Mouse (Mus musculus): Measurements from ENCODE around the gene Agpat3. TPM values are rescaled to one million over a fixed set of nuclear protein-coding genes. Genes with fewer than 3 reads are reported as not detected.

Gene Agpat3
- polyA plus RNA-seq, 1 experiment from 2014 or later, result 32.8 TPM

- Histone ChIP-seq H3K9me3 (no peaks in the 10 kb centered on the region), H3K4me1 (no peaks in the 10 kb centered on the region), H3K36me3 (replicated peaks) (peaks cover 31% of the 10 kb centered on the region), H3K4me3 (no peak overlapping the region), H3K27me3 (replicated peaks; ENCODE audit: low read depth, poor library complexity, severe bottlenecking) (no peaks in the 10 kb centered on the region), H3K27ac (replicated peaks) (no peak overlapping the region)
- 93% methylated on average over 6 of the region's 6 CpGs for WGBS
- no peak for DNase-seq (ENCODE audit: low spot score)
These were observed 118.5 kb downstream of the Agpat3 start for GRCm38 (mm10) chr10:78233756-78234155.

GRCm38 (mm10) chr10:78233161-78233560, 119.1 kb downstream of the Agpat3 start:
- H3K36me3 ChIP-seq (replicated peaks), result peaks cover 33% of the 10 kb centered on the region
- DNase-seq (ENCODE audit: low spot score), result no peak
- no peaks in the 10 kb centered on the region for H3K4me1 ChIP-seq
- WGBS, result 91% methylated on average over 5 of the region's 5 CpGs
- no peaks in the 10 kb centered on the region for H3K27me3 ChIP-seq (replicated peaks; ENCODE audit: low read depth, poor library complexity, severe bottlenecking)
- no peak overlapping the region for H3K27ac ChIP-seq (replicated peaks)
- no peak overlapping the region for H3K4me3 ChIP-seq
- H3K9me3 ChIP-seq, result no peaks in the 10 kb centered on the region

DNA sequence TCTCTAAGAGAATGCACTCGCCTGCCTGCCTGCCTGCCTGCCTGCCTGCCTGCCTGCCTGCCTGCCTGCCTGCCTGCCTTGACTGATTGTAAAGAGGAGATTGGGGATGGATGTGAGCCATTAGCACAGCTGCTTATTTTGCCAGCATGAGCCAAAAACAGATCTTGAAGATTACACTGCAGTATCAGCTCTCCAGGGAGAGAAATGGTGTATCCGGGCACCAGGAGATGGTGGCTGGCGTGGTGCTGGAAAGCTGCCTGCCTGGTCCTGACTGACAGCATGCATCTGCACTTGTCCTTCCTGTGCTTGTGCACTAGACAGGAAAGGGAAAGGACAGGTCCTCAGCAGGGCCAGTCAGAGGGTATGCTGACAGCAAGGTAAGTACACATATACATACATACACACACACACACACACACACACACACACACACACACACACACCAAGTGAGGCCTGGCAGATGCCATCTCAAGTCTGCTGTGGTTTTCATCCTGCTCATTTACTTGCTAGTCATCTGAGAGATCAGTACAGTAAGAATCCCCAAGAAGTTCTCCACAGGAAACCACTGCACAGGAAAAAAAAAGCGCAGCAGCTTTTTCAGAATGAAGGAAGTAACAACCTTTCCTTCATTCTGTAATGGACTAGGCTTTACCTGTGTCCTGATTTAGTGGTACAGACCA, 119.8 kb downstream of the Agpat3 start:
- Histone ChIP-seq H3K4me3 (no peak overlapping the region), H3K27me3 (replicated peaks; ENCODE audit: low read depth, poor library complexity, severe bottlenecking) (no peaks in the 10 kb centered on the region), H3K36me3 (replicated peaks) (peaks cover 39% of the 10 kb centered on the region), H3K4me1 (no peaks in the 10 kb centered on the region), H3K9me3 (no peaks in the 10 kb centered on the region), H3K27ac (replicated peaks) (no peak overlapping the region)
- no peak for DNase-seq (ENCODE audit: low spot score)
- WGBS, result 85% methylated on average over 4 of the region's 4 CpGs

DNA sequence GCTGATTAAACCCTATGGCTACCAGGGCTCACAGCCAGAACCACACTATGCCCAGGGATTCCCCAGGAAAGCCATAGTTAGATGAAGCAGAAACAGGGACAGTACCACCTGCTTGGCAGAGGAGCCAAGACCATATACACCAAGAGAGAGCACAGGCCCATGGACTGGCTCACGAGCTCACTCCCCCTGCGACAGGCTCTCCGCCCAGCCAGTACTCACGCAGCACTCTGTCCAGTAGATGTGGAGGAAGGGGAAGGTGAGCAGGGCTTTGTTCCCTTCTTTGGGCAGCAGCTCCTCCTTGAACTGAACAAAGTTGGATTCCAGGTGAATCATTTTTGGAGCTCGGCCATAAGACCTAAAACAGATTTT, 123.7 kb downstream of the Agpat3 start:
- Histone ChIP-seq H3K4me3 (no peak overlapping the region), H3K36me3 (replicated peaks) (peaks cover 50% of the 10 kb centered on the region)

GRCm38 (mm10) chr10:78227875-78228559, 124.3 kb downstream of the Agpat3 start:
- H3K27me3 ChIP-seq (replicated peaks; ENCODE audit: low read depth, poor library complexity, severe bottlenecking), result no peaks in the 10 kb centered on the region
- no peak for DNase-seq (ENCODE audit: low spot score)
- no peaks in the 10 kb centered on the region for H3K9me3 ChIP-seq
- H3K27ac ChIP-seq (replicated peaks), result no peak overlapping the region
- H3K36me3 ChIP-seq (replicated peaks), result peaks cover 50% of the 10 kb centered on the region
- H3K4me3 ChIP-seq, result no peak overlapping the region
- WGBS, result 92% methylated on average over 8 of the region's 8 CpGs
- no peaks in the 10 kb centered on the region for H3K4me1 ChIP-seq

More for the DNA sequence above, 123.7 kb downstream of the Agpat3 start:
- 90% methylated on average over 5 of the region's 5 CpGs for WGBS
- no peak for DNase-seq (ENCODE audit: low spot score)
- no peaks in the 10 kb centered on the region for H3K4me1 ChIP-seq
- no peaks in the 10 kb centered on the region for H3K9me3 ChIP-seq
- no peak overlapping the region for H3K27ac ChIP-seq (replicated peaks)
- no peaks in the 10 kb centered on the region for H3K27me3 ChIP-seq (replicated peaks; ENCODE audit: low read depth, poor library complexity, severe bottlenecking)

DNA sequence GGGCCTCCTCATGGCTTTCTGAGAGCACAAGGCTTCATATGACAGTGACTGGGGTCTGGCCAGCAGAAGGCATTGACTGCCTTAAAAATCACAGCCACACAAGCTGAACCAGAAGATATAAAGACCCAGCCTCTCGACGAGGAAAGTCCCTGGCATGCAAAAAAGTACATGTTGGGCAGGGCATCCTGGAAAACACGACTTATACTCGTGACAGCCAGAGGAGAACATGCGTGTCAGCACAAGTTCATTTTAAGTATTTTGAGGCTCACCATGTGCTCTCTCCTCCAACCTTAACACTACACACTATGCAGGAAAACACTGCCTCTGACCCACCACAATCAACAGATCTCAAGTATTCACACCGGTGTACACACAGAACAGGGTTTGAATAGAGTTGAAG, 128.2 kb downstream of the Agpat3 start:
- Histone ChIP-seq H3K4me1 (no peaks in the 10 kb centered on the region), H3K27me3 (replicated peaks; ENCODE audit: low read depth, poor library complexity, severe bottlenecking) (no peaks in the 10 kb centered on the region), H3K36me3 (replicated peaks) (peaks cover 61% of the 10 kb centered on the region), H3K9me3 (no peaks in the 10 kb centered on the region), H3K4me3 (no peak overlapping the region), H3K27ac (replicated peaks) (no peak overlapping the region)
- DNase-seq (ENCODE audit: low spot score), result no peak
- WGBS, result 88% methylated on average over 6 of the region's 6 CpGs

GRCm38 (mm10) chr10:78222908-78223307, 129.4 kb downstream of the Agpat3 start:
- Histone ChIP-seq H3K27ac (replicated peaks) (no peak overlapping the region), H3K4me1 (no peaks in the 10 kb centered on the region), H3K9me3 (no peaks in the 10 kb centered on the region), H3K4me3 (no peak overlapping the region), H3K36me3 (replicated peaks) (peaks cover 61% of the 10 kb centered on the region), H3K27me3 (replicated peaks; ENCODE audit: low read depth, poor library complexity, severe bottlenecking) (no peaks in the 10 kb centered on the region)
- WGBS, result 82% methylated on average over 4 of the region's 4 CpGs
- DNase-seq (ENCODE audit: low spot score), result no peak

DNA sequence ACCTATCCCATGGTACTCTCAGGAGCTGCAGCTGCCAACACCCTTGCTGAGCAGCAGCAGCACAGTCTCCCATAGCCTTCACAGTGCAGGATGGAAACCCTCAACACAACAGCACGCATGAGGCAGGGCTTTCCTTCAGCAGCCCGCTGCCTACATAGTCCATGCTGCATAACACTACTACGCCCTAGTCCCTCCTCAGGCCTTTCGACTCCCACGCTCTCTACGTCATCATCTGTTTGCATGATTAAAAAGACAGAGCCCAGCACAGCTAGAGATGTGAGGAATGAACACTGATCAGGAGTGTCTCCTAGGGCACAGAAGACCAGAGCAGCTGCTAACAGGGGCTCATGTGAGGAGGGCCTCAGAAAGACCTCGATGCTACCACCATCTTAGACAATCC, 131.0 kb downstream of the Agpat3 start:
- no peak for DNase-seq (ENCODE audit: low spot score)
- Histone ChIP-seq H3K4me1 (no peaks in the 10 kb centered on the region), H3K4me3 (no peak overlapping the region), H3K27ac (replicated peaks) (no peak overlapping the region), H3K36me3 (replicated peaks) (peaks cover 65% of the 10 kb centered on the region), H3K9me3 (no peaks in the 10 kb centered on the region), H3K27me3 (replicated peaks; ENCODE audit: low read depth, poor library complexity, severe bottlenecking) (no peaks in the 10 kb centered on the region)
- WGBS, result 95% methylated on average over 7 of the region's 7 CpGs

DNA sequence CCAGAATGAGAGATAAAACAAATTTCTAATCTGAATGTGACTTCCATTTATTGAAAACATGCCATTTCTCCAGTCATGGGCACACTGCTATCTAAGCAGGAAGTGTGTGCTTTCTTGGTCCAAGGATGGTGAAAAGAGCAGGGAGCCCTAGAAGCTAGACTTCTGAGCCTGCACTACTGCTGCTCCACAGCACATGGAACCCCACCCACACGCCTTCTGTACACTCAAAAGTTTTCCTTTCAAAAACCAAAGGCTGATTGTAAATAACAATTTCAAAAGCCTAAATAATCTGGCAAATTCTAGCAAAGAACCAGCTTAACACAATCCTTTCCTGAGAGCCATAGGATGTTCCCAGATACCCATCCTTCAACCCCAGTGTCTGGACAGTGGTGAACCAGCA, 132.8 kb downstream of the Agpat3 start:
- Histone ChIP-seq H3K4me1 (no peaks in the 10 kb centered on the region), H3K4me3 (no peak overlapping the region), H3K27ac (replicated peaks) (no peak overlapping the region), H3K36me3 (replicated peaks) (peaks cover 77% of the 10 kb centered on the region), H3K27me3 (replicated peaks; ENCODE audit: low read depth, poor library complexity, severe bottlenecking) (no peaks in the 10 kb centered on the region), H3K9me3 (no peaks in the 10 kb centered on the region)
- no peak for DNase-seq (ENCODE audit: low spot score)
- 95% methylated on average over 1 of the region's 1 CpGs for WGBS

Small RNAs within 50 kb of the gene (microRNA-seq; reads per million reads assigned to microRNA genes)
- not detected for gene Mir7659

Other genes with a start within 250 kb of the Agpat3 start
- 17.0 and 17.6 TPM in 2 replicates for gene D10Jhu81e, start 182.7 kb downstream of the Agpat3 start, polyA plus RNA-seq (2016; fragmentation: Nextera tagmentation; extraction: Ambion mirVana)
- gene Pwp2, start 167.3 kb downstream of the Agpat3 start, polyA plus RNA-seq (2016; fragmentation: Nextera tagmentation; extraction: Ambion mirVana), result 32.1 and 35.3 TPM in 2 replicates
- gene Trappc10, start 107.8 kb downstream of the Agpat3 start, polyA plus RNA-seq (2016; fragmentation: Nextera tagmentation; extraction: Ambion mirVana), result 8.1 and 10.2 TPM in 2 replicates
- 358 and 365 TPM in 2 replicates for gene Rrp1, start 60.6 kb upstream of the Agpat3 start, polyA plus RNA-seq (2016; fragmentation: Nextera tagmentation; extraction: Ambion mirVana)
- 142 and 149 TPM in 2 replicates for gene Cstb, start 73.2 kb upstream of the Agpat3 start, polyA plus RNA-seq (2016; fragmentation: Nextera tagmentation; extraction: Ambion mirVana)
- gene Pdxk, start 112.5 kb upstream of the Agpat3 start, polyA plus RNA-seq (2016; fragmentation: Nextera tagmentation; extraction: Ambion mirVana), result 11.9 and 13.2 TPM in 2 replicates
- gene Olfr1358, start 164.9 kb upstream of the Agpat3 start, polyA plus RNA-seq (2016; fragmentation: Nextera tagmentation; extraction: Ambion mirVana), result not detected in 2 replicates
- 36.0 and 40.7 TPM in 2 replicates for gene Ilvbl, start 221.9 kb upstream of the Agpat3 start, polyA plus RNA-seq (2016; fragmentation: Nextera tagmentation; extraction: Ambion mirVana)
- gene Syde1, start 239.5 kb upstream of the Agpat3 start, polyA plus RNA-seq (2016; fragmentation: Nextera tagmentation; extraction: Ambion mirVana), result 19.1 and 19.3 TPM in 2 replicates